Mouse (Mus musculus) heart, adult 2 months (tissue): ENCODE results near the gene Hoxc5. TPM values are rescaled to one million over a fixed set of nuclear protein-coding genes. Genes with fewer than 3 reads are reported as not detected.

Experiments
- DNase-seq, 2 experiments: peaks; one replicate each; pipeline ENCODE4 v3.0.0; 2021
- H3K27ac ChIP-seq: fragments of 200-600 bp; 2 replicates; pipeline ENCODE4 v1.8.1; 2022
- H3K27me3 ChIP-seq: fragments of 200-500 bp; 2 replicates; pipeline ENCODE4 v1.6.1; 2012; ENCODE audit warnings: mild to moderate bottlenecking, low read length, inconsistent platforms, mixed read lengths; ENCODE audit not compliant: control insufficient read depth, insufficient read depth
- H3K36me3 ChIP-seq: fragments of 200-500 bp; 2 replicates; pipeline ENCODE4 v1.6.1; 2012; ENCODE audit warnings: low read length, inconsistent platforms; ENCODE audit not compliant: control insufficient read depth, insufficient read depth
- H3K4me1 ChIP-seq: fragments of 200-500 bp; 2 replicates; pipeline ENCODE4 v1.6.1; 2011; ENCODE audit warnings: low read length; ENCODE audit not compliant: control insufficient read depth, insufficient read depth
- H3K4me3 ChIP-seq: fragments of 200-600 bp; 2 replicates; pipeline ENCODE4 v1.8.1; 2022
- H3K79me2 ChIP-seq: fragments of 200-500 bp; replicated peaks from 2 replicates; pipeline ENCODE4 v1.6.1; 2012; ENCODE audit warnings: mild to moderate bottlenecking, inconsistent platforms, low read length, moderate library complexity, mixed read lengths; ENCODE audit not compliant: control insufficient read depth, insufficient read depth
- H3K9ac ChIP-seq: fragments of 200-500 bp; 2 replicates; pipeline ENCODE4 v1.6.1; 2012; ENCODE audit warnings: low read depth, mild to moderate bottlenecking, control low read depth, inconsistent platforms, low read length, mixed read lengths
- CTCF ChIP-seq: fragments of 200-600 bp; IDR thresholded peaks from 2 replicates; pipeline ENCODE4 v1.8.1; 2022; ENCODE audit warnings: antibody characterized with exemption, mild to moderate bottlenecking, moderate library complexity
- EP300 ChIP-seq: fragments of 200-500 bp; IDR thresholded peaks from 2 replicates; pipeline ENCODE4 v1.6.1; 2011; ENCODE audit warnings: low read depth, low read length, control low read depth; ENCODE audit not compliant: insufficient read depth
- POLR2A ChIP-seq: fragments of 200-500 bp; IDR thresholded peaks from 2 replicates; pipeline ENCODE4 v1.6.1; 2011; ENCODE audit warnings: mild to moderate bottlenecking, low read depth, low read length, control low read depth; ENCODE audit not compliant: insufficient read depth
- WGBS: fragments of 180-500 bp; shearing (Covaris S2); methylation state at CpG from one replicate; pipeline ENCODE4 v1.1.7; 2018; 5-methylcytosine and 5-hydroxymethylcytosine counted together
- intact Hi-C: fragments of 180-260 bp; cut with DNase I; formaldehyde crosslinking; loops from one replicate; pipeline ENCODE4 v1.15.1; 2025
- polyA plus RNA-seq: library from polyadenylated mRNA; depleted of rRNA; stranded (reverse); fragments of >200 nt; gene quantifications from 2 replicates; pipeline ENCODE4 v1.2.3, GENCODE M21; 2012
- total RNA-seq, 2 experiments: library from RNA; stranded (reverse); gene quantifications; 2 replicates each; pipeline ENCODE4 v1.2.3; 2021

Hoxc5 gene
- total and polyA plus RNA-seq, 3 experiments = 0.20 TPM; not detected in 2

DNA sequence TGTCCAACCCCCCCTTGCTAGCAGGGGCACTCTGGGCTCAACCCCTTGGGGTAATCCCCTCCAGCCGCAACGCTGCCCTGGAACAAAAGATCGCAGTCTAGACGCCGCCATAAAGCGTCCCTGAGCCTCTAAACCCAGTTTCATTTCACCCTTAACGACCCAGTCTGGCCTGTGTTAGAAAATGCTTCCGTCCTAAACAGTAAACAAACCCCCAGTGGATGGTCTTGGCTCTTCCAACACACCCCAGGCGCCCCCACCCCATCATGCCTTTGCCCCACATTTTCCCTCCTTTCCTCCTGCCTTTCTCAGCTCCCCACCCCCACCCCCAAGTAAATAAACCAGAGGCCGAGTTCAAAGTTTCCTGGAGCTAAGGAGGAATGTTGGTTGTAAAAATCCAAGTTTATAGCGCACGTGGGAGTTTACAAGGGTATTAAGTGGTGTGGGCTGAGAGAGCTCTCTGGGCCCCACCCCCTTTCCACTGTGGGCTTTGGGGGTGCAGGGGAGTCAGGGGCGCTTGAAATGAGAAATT, 7.5 kb upstream of the Hoxc5 start:
- 3% methylated on average over 13 of the region's 13 CpGs for WGBS
- intact Hi-C loops = no loop called here
- Histone ChIP-seq H3K4me1 (no peaks in the 10 kb centered on the region), H3K4me3 (no peak overlapping the region), H3K79me2 (no peaks in the 10 kb centered on the region), H3K9ac (no peak overlapping the region), H3K36me3 (no peaks in the 10 kb centered on the region), H3K27ac (no peak overlapping the region), H3K27me3 (peaks cover 35% of the 10 kb centered on the region)
- no peak for TF ChIP-seq POLR2A
- no peak for TF ChIP-seq EP300
- no peak for TF ChIP-seq CTCF
- DNase-seq = no peak

DNA sequence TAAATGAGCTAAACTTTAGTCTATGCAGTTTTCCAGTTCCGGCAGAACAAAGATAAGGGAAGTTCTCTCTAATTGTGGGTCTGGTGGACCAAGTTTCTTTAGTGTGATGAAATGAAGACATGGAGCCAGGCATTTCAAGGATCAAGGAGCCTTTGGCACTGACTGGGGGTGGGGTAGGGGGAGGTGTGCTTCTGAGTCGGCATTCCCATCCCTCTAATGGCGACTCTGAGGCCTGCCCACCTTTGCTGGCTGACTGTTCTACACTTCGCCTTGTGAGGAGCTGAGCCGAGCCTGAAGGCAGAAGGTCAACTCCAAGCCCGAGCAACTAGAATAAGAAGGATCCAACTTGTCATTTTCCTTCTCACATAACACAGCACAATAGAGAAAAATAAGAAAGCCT, 5.5 kb upstream of the Hoxc5 start:
- Histone ChIP-seq H3K9ac (no peak overlapping the region), H3K36me3 (no peaks in the 10 kb centered on the region), H3K27me3 (peaks cover 37% of the 10 kb centered on the region), H3K27ac (no peak overlapping the region), H3K4me1 (no peaks in the 10 kb centered on the region), H3K4me3 (no peak overlapping the region), H3K79me2 (no peaks in the 10 kb centered on the region)
- intact Hi-C loops = no loop called here
- TF ChIP-seq POLR2A = no peak
- TF ChIP-seq CTCF = no peak
- no peak for TF ChIP-seq EP300
- 6% methylated on average over 6 of the region's 6 CpGs for WGBS
- no peak for DNase-seq

DNA sequence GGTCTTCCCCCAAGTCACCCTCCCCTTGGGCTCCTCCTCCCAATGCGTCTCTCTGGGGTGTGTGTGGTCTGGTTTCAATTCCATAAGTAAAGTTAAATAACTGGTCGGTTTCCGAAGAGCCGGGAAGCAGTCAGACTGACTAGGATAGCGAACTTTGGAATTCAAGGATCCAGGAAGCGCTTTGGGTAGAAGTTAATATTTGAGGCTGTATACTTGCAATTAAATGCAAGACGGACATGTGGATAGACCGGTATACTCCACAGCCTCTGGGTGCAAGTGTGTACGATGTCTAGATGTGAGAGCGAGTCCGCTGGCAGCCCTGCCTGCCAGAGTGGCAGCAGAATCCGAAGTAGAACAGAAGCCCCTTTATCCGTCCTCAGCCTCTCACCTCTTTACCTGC, 4.8 kb upstream of the Hoxc5 start:
- no peak for DNase-seq
- H3K4me1 ChIP-seq = no peaks in the 10 kb centered on the region
- no peak for TF ChIP-seq CTCF
- TF ChIP-seq POLR2A = no peak
- TF ChIP-seq EP300 = no peak
- no peak overlapping the region for H3K27ac ChIP-seq
- no peaks in the 10 kb centered on the region for H3K79me2 ChIP-seq
- peaks cover 40% of the 10 kb centered on the region for H3K27me3 ChIP-seq
- no peaks in the 10 kb centered on the region for H3K36me3 ChIP-seq
- intact Hi-C loops = no loop called here
- WGBS = 7% methylated on average over 13 of the region's 13 CpGs
- no peak overlapping the region for H3K9ac ChIP-seq
- H3K4me3 ChIP-seq = no peak overlapping the region

DNA sequence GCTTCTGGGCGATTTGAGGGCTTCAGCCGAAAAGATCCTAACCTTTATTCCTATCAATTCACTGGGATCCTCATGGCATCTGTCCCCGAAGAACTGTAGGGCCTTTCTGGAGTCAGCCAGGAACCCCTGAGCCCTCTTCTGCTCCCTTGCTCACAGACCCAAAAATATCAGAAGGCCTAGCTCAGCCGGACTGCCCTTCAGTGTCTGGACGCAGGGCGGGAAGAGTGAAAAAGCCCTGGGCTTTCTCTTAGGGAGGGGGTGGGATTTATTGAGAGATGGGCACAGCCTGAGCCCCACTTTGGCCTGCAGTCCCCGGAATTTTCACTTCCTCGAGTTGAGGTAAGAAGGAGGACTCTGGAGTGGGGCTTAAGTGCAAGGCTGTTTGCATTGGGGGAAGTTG, 4.0 kb upstream of the Hoxc5 start:
- Histone ChIP-seq H3K27ac (no peak overlapping the region), H3K27me3 (peaks cover 40% of the 10 kb centered on the region), H3K4me3 (no peak overlapping the region), H3K36me3 (no peaks in the 10 kb centered on the region), H3K79me2 (no peaks in the 10 kb centered on the region), H3K9ac (no peak overlapping the region), H3K4me1 (no peaks in the 10 kb centered on the region)
- intact Hi-C loops = no loop called here
- WGBS = 7% methylated on average over 8 of the region's 8 CpGs
- DNase-seq = no peak
- no peak for TF ChIP-seq EP300
- no peak for TF ChIP-seq CTCF
- no peak for TF ChIP-seq POLR2A

DNA sequence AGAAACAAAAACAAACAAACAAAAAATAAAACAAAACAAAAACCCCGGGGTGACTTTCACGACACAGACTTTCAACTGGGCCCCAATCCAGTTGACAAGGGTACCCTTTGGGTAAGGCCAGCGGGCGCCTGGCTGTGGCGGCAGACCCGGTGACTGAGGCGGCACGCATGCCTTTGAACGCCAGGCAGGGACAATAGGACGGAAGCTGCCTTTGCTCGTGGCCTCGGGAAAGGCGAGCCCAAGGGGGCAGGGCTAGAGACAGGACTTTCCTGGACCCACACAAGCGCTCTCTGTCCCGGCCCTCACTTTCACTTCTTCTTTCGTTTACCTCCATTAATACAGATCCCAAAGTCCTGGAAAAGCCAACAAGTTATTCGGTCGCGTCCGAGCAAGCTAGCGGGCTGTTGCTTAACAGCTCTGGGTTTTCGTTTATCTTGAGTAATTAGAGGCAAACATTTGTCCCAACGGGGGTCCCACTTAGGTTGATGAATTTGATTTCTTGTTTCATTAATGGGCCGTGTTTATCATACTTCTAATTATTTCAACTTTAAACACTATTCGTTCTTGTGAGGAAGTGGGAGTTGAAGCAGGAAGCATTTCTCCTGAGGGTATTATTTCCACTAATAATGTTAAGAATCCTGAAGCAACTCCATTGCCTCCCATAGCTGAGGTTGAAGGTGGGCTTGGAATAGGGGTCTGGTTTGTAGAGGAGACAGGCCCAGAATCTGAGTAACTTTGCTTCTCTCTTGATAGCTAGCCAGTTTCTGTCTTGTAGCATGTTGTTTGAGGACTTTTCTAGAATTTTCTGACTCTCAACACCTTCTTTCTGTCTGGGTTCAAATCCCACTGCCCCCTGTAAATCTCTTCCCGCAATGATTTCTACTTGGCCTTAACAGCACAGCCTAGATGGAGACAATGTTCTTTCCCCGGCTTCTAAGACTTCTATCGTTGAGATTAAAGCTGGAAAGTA, 3.3 kb upstream of the Hoxc5 start:
- Histone ChIP-seq H3K27me3 (peaks cover 42% of the 10 kb centered on the region), H3K27ac (no peak overlapping the region), H3K9ac (no peak overlapping the region), H3K79me2 (no peaks in the 10 kb centered on the region), H3K4me1 (no peaks in the 10 kb centered on the region), H3K4me3 (no peak overlapping the region), H3K36me3 (no peaks in the 10 kb centered on the region)
- intact Hi-C loops = no loop called here
- DNase-seq = no peak
- WGBS = 2% methylated on average over 28 of the region's 28 CpGs
- TF ChIP-seq POLR2A (no peak), EP300 (no peak), CTCF (no peak)
